Mouse (Mus musculus) brain, embryonic 14.5 days (tissue): Measurements from ENCODE around the gene Abhd8.

Experiments used
- CTCF ChIP-seq: fragments of 200-500 bp; IDR thresholded peaks from 2 replicates; pipeline ENCODE4 v1.5.1; 2012; ENCODE audit warnings: inconsistent platforms, mild to moderate bottlenecking, moderate library complexity, borderline replicate concordance; ENCODE audit not compliant: insufficient read depth, insufficient read length; ENCODE audit errors: extremely low read depth
- POLR2A ChIP-seq: fragments of 200-500 bp; IDR thresholded peaks from 2 replicates; pipeline ENCODE4 v1.6.1; 2012; ENCODE audit warnings: mild to moderate bottlenecking, inconsistent platforms, borderline replicate concordance; ENCODE audit not compliant: poor library complexity, insufficient read depth, insufficient read length, severe bottlenecking; ENCODE audit errors: extremely low read depth

DNA sequence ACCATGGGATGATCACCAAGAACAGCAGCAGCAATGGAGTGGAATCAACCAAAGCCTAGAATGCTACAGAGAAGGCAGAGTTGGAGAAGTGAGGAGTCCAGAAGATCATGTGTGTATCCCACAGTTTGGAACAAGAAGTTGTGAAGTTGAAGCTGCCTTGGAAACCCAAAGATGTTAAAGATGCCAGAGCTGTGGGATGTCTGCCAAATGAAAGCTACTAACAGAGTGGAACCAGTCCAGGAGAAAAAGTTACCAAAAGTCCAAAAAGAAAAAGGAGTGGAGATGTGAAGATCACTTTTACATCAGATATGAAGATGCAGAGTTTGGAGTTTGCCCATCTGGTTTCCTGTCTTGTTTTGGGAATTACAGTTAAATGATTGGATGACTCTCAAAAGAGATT is 41.3 kb downstream of the Abhd8 start:
- TF ChIP-seq POLR2A (no peak), CTCF (no peak)
